Mouse (Mus musculus) left cerebral cortex, postnatal 14 days (tissue): Measurements from ENCODE around the gene Msi2. TPM values are rescaled to one million over a fixed set of nuclear protein-coding genes. Genes with fewer than 3 reads are reported as not detected.

Experiments used
- DNase-seq, 2 experiments: peaks; one replicate each; pipeline ENCODE4 v3.0.0; 2021 to 2022; ENCODE audit warnings: low spot score in 2 of 2, mixed read lengths in 1 of 2
- intact Hi-C: fragments of 180-260 bp; cut with DNase I; formaldehyde crosslinking; loops from one replicate; pipeline ENCODE4 v1.15.1; 2025
- total RNA-seq, 2 experiments: library from RNA; stranded (reverse); gene quantifications; 2 replicates each; pipeline ENCODE4 v1.2.3; 2021

Gene Msi2
- total RNA-seq, 2 experiments from 2014 or later, result 97.8 to 103 TPM

GRCm38 (mm10) chr11:88539637-88540478 lies 178.5 kb downstream of the Msi2 start:
- no peak for DNase-seq
- intact Hi-C loops, result no loop called here

DNA sequence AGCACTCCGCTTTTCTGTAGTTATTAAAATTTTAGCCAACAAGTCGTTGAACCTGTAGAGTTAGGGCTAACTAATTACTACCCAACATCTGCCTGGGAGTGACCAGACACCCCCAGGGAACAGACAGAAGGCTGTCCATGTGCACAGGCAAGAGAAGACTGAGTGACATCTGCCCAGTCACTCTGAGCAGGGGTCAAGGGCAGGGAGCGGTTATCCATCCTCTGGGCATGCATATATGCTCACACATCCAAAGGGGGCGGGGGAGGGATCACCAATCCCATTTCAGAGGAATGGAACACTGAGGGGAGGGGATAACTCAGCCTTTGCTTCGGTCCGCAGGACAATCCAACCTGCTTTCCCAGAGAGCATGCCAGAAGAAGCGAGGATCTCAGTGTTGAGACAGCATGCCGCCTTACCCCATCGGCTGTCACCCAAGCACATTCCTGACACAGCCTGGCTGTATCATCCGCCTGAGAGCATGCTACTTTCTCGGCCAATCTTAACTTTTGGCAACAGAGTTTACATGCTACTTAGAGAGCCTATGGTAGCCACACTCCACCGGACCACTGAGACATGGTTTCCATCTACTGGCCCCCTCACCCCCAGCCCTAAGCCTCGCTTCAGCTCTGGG lies 179.5 kb downstream of the Msi2 start:
- intact Hi-C loops, result no loop called here
- DNase-seq, result no peak

DNA sequence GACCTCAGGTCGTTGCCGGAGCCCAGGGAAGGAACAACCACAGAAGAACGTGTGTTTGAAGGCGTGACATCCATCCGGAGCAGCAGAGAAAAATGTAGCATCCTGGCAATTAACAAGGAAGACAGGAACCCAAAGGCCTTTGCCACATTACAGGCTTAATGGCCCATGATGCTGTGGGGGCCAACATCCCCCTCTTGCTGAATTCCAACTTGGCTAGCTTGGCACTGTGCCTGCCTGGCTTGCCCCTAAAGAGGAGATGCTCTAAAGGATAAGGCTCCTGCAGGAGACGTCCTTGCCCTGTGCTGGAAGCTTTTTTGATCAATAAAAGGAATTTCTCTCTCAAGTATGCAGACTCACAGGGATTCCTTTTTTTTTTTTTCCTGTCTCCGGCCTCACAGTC lies 181.0 kb downstream of the Msi2 start:
- DNase-seq, result no peak
- intact Hi-C loops, result no loop called here

DNA sequence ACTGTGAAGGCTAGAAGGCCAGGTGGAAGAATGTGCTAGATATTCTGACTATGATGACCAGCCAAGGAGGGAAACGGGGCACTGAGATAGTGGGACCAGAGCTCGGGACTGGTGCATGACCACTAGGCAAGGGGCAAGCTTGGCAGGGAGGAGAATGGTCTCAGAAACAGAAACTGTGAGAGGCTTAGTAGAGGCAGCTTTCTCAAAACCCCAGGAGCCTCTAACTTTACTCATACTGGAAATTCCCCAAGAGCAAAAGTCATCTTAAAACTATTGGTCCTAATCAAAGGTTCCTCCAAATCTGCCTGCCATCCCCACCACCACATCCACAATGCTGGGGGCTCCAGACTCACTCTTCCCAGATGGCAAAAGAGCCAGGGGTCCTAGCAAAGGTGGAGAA lies 181.5 kb downstream of the Msi2 start:
- intact Hi-C loops, result no loop called here
- DNase-seq, result no peak

DNA sequence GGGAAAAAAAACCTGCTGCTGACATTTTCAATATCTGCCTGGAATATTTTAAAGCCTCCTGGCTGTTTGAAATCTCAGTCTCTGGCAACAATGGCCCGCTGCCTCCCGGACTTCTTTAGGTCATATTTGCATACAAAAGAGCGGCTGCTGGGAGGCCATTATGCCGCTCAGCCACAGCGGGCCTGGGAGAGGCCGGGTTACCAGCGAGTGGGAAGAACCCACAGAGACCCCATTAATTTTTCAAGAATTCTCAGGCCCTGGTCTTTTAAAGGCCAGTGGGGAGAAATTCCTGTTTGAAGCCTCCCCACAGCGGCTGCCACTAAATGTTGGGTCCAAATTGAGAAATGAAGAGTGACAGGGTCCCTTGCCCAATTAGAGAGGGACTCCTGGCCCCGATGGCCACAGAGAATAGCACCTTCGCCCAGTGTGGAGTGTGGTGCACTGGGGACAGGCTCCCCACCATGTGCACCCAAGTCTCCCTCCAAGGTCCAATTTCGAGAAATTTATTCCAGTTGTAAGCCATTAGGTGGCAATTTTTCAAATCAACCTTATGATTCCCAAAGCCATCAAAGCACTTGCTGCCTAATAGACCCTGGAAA lies 183.9 kb downstream of the Msi2 start:
- intact Hi-C loops, result no loop called here
- DNase-seq, result no peak

DNA sequence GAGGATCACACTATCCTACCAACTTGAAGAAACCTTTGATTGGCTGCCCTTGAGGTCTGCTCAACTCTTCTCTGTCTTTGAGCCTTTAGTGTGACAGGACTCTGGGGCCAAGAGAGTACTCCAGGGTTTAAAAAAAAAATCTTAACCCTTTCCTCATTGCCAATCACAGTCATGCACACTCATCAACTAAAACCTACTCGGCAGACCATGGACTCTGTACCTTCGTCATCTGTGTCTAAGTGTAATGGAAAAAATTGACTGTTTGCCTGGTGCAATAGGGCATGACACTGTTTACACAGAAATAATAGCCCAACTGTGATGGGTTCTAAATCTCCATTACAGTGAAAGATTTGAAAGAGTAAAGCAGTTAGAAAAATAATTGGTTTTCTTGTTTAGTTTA lies 186.3 kb downstream of the Msi2 start:
- DNase-seq, result no peak
- intact Hi-C loops, result no loop called here

DNA sequence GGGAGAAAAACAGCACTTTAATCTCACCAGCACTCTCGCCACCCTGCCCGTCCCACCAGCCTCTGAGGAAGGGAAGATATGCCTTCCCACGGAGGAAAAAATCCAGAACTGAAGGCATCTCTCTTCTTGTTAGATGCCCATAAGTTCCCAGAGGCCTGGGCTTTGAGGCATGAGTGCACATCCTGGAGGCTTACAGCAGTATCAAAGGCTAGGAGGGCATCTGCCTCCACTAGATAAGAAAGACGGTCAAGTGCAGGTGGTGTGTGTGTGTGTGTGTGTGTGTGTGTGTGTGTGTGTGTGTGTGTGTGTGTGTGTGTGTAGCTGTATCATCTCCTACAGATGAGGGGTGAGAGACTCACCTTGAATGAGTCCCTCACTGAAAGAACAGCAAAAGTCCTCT lies 188.3 kb downstream of the Msi2 start:
- intact Hi-C loops, result no loop called here
- DNase-seq, result no peak

DNA sequence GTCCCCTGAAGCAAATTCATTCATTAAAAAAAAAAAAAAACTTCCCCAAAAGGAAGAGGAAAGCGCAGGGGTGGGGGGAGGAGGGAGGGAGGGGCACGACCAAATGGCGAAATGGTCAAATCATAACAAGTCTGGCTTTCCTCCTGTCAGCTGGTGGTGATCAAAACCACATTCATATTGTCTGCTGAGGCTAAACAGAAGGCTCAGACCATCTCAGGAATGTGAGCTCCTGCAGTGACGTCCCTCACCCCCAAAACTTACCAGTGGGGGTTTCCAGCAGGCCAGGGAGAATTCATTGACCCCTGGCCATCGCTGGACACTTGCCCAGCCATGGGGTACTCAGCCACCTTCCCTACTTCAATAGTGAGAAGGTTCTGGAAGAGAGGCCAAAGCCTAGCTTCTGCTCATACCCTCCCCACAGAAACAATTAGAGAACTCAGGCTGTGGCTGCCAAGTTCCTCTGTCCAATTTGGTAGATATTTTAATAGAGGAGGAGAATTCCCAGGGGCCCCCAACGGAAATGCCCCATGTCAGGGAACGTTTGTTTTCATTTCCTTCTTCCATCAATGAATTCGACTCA lies 189.7 kb downstream of the Msi2 start:
- intact Hi-C loops, result no loop called here
- DNase-seq, result no peak

DNA sequence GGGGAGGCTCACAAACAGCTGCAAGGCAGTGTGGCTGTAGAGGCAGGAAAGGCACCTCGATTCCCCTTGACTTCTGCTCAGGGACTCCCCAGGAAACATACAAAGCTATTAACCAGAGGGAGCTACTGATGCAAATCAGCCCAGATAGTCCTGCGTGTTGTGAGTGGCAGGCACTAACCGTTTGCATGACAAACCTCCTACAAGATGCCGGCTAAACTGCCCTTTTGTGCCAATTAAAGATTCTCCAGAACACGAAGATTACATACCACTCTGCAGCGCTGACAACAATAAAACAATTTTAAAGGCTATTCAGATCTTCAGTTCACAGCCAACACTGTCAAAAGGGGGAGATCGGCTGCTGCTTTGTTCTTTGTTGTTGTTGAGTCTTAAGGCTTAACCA lies 191.6 kb downstream of the Msi2 start:
- intact Hi-C loops, result no loop called here
- DNase-seq, result no peak

GRCm38 (mm10) chr11:88524790-88525575 lies 193.3 kb downstream of the Msi2 start:
- DNase-seq, result peak in 1 of 2 experiments; percentile 42
- intact Hi-C loops, result no loop called here

- no peak for DNase-seq
- intact Hi-C loops, result no loop called here
These were observed 193.9 kb downstream of the Msi2 start for GRCm38 (mm10) chr11:88524437-88524789.

GRCm38 (mm10) chr11:88523921-88524320 lies 194.4 kb downstream of the Msi2 start:
- intact Hi-C loops, result no loop called here

DNA sequence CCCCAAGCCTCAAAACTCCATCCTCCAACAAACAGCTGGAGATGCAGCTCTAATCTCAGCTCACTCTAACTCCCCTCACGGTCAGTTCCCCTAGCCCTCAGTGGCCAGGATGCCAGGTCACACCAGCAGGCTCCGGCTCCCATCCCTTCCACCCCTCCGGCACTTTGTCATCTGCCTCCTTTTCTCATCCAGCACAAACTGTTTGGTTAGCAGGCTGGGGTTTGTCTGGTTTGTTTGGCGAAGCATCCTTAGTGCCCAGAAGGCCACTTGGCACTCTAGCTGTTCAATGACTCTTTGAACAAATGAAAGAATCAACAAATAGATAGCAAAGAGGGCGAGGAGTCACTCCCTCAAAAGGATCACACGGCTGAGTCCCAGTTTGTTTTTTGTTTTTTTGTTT lies 194.8 kb downstream of the Msi2 start:
- intact Hi-C loops, result no loop called here
- DNase-seq, result no peak

More at GRCm38 (mm10) chr11:88523921-88524320, 194.4 kb downstream of the Msi2 start:
- DNase-seq, result no peak

GRCm38 (mm10) chr11:88522114-88522513 lies 196.2 kb downstream of the Msi2 start:
- intact Hi-C loops, result no loop called here
- no peak for DNase-seq

- intact Hi-C loops, result no loop called here
- peak in 1 of 2 experiments; percentile 37 for DNase-seq
These were observed 197.2 kb downstream of the Msi2 start for GRCm38 (mm10) chr11:88520951-88521730.

GRCm38 (mm10) chr11:88518361-88518760 lies 200.0 kb downstream of the Msi2 start:
- no peak for DNase-seq
- intact Hi-C loops, result no loop called here

DNA sequence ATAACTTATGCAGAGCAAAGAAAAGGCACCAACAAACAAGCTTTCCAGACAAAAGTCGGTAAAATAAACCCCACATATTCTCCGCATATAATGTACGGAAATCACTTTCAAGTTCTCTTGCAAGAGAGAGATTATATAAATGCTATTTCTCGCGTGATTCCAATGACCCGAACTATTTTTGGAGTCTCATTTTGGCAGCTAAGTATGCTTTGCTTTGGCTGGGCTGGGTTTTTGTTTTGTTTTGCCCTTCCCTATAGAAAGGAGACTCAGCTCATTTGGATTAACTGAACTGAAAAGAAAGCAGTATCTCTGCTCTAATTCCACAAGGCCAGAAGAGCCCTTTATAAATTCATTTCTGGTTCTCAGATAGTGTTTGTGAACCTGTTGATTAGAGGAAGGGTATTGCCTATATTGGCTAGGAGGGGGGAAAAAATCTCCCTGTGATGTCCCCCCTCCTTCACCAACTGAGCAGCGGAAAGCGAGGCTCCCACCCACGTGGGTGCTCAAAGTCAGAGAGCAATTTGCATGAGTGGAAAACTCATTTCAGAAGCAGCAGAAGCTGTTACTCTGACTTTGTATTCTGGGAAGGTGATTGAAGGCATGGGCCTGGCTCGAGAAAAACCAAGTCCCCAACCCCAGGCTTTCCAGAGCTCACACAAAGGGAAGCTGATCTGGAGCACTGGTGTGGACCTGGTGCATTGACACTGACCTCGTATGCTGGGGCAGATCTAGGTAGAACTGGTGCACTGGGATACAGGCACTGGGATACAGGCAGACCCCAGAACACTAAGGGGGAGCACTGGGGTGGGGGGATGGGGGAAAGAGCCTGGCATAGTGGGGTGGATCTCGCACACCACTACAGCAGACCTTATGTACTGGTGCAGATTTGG lies 201.5 kb downstream of the Msi2 start:
- DNase-seq, result no peak
- intact Hi-C loops, result no loop called here
